Mouse (Mus musculus) frontal cortex, postnatal 25 days (tissue): Measurements from ENCODE around the gene Lix1l.

ENCODE experiments used
- DNase-seq, 2 experiments: peaks; one replicate each; pipeline ENCODE4 v3.0.0; 2022; ENCODE audit warnings: low spot score in 2 of 2

The Lix1l gene

DNA sequence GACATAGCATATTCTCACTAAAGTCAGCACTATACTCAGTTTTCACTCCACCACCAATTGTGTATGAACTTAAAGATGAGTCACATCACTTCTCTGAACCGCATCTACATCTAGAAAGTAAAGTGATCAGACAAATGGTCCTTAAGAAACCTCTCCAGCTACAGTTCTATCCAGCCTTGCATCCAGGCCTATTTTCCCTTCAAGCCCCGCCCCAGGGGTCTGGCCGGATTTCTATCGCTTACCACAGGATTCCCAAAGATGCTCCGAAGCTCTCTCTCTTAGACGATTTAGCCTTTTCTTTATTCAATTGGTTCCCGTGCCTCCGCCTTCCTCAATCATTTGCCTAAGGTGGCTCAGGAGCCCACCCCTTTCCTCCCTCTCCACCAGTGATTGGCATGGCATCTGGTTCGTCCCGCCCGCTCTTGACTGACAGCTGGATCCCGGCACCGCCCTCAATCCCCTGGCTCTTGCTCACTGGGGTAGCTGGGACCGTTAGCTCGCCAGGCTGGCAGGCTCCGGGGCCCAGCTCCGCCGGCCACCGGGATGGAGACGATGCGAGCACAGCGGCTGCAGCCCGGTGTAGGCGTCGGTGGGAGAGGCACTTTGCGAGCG is at the start of gene Lix1l:
Gene Lix1l, plus strand, starts transcription at position 511 of the 612 bp plus-strand sequence.
- DNase-seq, result peak; percentile 77 to 88

- DNase-seq, result no peak
These were observed 49.7 kb upstream of the Lix1l start for GRCm38 (mm10) chr3:96551203-96551602.

GRCm38 (mm10) chr3:96551890-96552289 is 49.1 kb upstream of the Lix1l start:
- DNase-seq, result no peak

GRCm38 (mm10) chr3:96553601-96554000 is 47.3 kb upstream of the Lix1l start:
- no peak for DNase-seq

- DNase-seq, result no peak
These were observed 46.7 kb upstream of the Lix1l start for GRCm38 (mm10) chr3:96554251-96554650.

DNA sequence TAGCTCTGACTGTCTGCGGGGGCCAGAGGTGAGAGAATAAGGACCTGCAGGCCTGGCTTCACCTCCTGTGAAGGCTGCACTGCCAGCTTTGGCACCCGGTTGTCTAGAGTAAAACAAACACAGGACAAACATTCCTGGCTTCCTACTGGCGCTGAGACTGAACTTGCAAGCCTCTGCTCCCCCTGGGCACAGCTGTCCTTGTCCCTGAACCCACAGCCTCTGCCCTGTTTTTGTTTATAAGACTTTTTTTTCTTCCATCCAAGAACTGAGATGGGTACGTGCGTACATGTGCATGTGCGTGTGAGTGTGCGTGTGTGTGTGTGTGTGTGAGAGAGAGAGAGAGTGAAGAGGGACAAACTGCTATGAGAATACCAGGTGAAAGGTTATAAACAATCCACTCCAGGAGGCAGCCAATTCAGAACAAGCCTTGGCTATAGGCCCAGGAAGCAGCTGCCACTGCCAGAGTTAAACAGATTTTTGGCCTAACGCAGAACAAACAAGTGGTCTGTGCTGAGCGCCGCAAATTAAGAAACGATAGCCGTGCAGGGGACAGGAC is 45.8 kb upstream of the Lix1l start:
- no peak for DNase-seq

- no peak for DNase-seq
These were observed 44.8 kb upstream of the Lix1l start for GRCm38 (mm10) chr3:96555999-96556614.

DNA sequence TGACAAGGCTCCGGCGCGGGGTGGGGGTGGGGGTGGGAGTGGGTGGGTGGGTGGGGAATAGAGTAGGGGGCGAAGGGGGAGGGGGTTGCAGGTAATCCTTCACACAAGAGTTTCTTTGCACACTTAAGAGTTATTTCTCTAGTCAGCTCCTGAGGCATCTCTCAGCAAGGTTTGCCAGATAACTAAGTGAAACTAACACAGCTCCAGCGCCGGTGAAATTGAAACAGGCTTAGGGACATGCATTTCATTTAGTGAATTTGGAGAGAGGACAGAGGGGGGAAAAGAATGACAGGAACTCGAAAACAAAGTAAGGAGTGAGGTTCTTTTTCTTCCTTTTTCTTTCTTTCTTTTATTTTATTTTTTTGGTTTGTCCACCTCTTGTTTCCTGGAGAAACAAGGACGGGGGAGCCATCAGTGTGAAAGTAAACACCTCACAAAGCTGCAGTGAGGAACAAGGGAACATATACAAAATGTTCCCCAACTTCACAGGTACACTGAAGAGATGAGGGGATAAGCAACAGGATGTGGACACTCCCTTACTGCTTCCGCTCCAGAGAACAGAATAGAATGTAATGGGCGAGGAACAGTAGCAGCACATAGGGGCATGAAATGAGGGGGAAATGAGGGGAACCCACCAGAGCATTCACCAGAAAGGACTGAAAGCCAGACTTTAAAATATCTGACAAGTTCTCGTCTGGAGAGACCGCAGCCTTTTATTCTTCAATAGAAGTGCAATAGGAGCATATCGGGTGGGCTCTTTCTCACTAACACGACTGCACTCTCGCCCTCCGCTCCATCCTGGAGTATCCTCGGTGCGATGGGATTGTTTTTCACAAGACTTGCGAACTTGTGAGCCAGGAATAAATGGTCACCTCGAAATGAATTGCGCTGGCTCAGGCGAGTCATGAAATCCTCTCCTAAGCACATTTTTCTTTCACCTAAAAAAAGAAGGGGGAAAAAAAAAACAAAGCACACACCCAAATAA is 44.0 kb upstream of the Lix1l start:
- no peak for DNase-seq

DNA sequence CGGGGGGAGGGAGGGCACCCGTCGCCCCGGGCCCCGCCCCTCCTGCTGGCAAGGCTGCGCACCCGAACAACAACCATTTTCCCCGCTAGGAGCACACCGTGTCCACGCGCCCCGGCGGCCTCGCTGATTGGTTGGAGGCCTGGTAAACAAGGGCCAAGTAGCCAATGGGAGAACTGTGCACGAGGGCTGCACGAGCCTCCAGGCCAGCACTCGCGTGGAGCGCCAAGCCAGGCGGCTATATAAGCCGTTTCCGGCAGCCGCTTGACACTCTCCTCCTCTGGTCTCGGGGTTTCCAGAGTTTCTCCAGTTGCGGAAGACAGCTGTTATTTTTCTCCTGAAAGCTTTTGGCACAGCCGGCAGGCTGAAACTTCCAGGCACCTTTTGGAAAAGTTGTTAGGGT is 43.3 kb upstream of the Lix1l start, which contains the start of gene Txnip:
Gene Txnip, plus strand, starts transcription at position 264 of the 400 bp plus-strand sequence.
- DNase-seq, result peak; percentile 87 to 90

- DNase-seq, result no peak
These were observed 42.8 kb upstream of the Lix1l start for GRCm38 (mm10) chr3:96558159-96558558.

- no peak for DNase-seq
These were observed 42.2 kb upstream of the Lix1l start for GRCm38 (mm10) chr3:96558668-96559196.

DNA sequence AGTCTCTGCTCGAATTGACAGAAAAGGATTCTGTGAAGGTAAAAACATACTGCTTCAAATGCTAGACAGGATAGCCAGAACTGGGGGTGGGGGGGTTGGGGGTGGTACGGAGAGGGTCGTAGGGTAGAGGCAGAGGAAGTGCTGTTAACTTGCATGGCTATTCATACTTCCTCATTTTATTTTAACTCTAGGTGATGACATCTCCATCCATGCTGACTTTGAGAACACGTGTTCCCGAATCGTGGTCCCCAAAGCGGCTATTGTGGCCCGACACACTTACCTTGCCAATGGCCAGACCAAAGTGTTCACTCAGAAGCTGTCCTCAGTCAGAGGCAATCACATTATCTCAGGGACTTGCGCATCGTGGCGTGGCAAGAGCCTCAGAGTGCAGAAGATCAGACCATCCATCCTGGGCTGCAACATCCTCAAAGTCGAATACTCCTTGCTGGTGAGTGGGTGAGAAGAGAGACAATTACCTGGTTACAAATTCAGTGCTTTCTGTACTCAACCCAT is 41.5 kb upstream of the Lix1l start:
- DNase-seq, result no peak

DNA sequence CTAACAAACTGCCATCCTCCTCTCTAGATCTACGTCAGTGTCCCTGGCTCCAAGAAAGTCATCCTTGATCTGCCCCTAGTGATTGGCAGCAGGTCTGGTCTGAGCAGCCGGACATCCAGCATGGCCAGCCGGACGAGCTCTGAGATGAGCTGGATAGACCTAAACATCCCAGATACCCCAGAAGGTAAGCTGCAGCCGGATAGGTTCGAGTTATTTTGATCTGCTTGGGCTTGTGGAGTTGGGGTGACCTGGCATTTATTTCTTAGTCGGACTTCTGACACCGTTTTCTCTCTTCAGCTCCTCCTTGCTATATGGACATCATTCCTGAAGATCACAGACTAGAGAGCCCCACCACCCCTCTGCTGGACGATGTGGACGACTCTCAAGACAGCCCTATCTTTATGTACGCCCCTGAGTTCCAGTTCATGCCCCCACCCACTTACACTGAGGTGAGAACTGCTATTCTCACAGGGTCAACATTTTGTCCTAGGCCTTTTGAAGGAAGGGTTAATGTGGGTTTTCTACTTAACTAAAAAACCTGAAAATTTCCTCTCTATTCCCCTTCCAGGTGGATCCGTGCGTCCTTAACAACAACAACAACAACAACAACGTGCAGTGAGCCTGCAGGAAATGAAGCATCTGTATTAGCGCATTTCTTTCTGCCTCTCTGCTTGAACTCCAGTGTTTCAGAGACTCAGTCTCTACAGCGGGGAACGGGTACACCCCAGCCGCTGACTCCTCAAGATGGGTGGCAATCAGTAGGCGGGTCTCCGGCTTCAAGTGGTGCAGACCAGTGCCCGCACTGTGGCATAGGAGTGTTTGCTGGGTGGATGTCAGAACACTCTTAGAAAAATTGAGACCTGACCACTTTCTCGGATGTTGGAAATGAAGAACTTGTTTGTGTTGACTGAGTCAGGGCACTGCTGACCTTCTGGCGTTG is 40.8 kb upstream of the Lix1l start:
- no peak for DNase-seq

GRCm38 (mm10) chr3:96560881-96561668 is 39.9 kb upstream of the Lix1l start:
- DNase-seq, result no peak

GRCm38 (mm10) chr3:96561946-96562681 is 38.8 kb upstream of the Lix1l start:
- DNase-seq, result no peak

DNA sequence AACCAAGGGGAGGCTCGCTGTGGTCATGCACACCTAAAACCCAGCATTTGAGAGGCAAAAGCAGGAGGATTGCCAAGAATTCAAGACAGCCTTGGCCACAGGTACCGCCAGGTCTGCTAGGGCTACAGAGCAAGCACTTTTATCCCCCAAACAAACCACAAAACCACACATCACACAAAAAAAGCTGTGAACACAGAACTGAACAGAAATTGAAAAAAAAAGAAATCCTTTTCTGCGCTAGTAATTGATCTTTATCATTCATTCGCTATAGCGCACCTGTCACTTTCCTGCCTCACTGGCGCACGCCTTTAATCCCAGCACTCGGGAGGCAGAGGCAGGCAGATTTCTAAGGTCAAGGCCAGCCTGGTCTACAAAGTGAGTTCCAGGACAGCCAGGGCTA is 37.7 kb upstream of the Lix1l start:
- no peak for DNase-seq

DNA sequence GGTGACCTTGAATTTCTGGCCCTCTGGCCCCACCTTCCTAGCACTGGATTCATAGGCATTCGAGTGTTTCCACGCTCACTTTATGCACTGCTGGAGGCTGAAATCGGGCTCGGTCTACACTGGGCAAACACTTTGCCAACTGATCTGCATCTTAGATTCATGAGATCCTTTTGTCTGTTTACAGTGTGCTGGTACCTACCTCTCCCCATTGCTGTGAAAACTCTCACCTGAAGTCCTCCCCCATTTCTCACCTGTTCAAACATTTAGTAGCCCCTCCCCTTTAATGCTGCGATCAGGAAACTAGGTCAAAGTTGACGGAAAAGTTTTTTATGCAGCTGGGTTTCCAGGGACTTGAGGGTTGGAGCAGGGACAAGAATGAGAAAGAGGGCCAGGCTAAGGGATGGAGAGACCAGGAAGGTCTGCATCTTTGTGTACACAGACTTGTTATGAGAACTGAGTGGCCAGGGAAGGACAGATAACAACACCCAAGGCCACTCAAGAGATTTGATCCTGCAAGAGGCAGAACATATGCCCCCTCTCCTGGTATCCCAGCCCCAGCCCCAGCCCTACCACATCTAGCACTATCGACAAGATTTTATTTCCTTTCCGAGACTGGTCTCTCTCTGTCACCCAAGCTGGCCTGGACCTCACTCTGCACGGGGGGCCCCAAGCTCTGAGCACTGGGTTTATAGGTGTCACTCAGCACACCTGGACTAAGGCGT is 36.9 kb upstream of the Lix1l start:
- no peak for DNase-seq

DNA sequence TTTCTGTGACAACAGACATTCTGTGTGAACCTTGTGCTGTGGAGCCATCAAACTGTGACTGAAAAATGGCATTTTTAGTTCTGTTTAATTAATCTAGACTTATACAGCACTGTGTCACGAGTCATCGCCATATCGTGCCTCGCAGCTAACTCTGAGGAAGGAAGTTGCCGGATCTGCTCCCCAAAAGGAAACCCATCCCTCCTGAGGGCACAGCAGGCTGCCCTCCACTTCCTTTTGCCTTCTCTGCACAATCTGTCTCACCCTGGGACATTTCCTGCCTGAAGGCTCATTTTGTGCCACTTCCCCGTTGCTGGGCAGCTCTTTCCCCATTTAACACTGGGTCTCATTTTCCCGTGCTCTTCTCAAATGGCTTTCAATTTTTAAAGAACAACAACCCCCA is 36.3 kb upstream of the Lix1l start:
- no peak for DNase-seq
